Mouse (Mus musculus) kidney, adult 2 months (tissue): ENCODE data around the gene Map4k5.

Experiments
- CTCF ChIP-seq: fragments of 200-500 bp; conservative IDR thresholded peaks from 2 replicates; pipeline ENCODE4 v1.5.1; 2011; ENCODE audit warnings: low read depth, mild to moderate bottlenecking, control low read depth, low read length, moderate library complexity, mixed read lengths; ENCODE audit not compliant: insufficient read depth, insufficient read length
- POLR2A ChIP-seq: fragments of 200-500 bp; IDR thresholded peaks from one replicate; pipeline ENCODE4 v1.6.1; 2011; ENCODE audit warnings: low read depth, low read length, control low read depth

GRCm38 (mm10) chr12:69892371-69893251, at the start of gene Map4k5, which contains the start of gene Atl1:
- TF ChIP-seq CTCF (peak; percentile 67), POLR2A (peak; percentile 4)
